In the genomic region with DNA sequence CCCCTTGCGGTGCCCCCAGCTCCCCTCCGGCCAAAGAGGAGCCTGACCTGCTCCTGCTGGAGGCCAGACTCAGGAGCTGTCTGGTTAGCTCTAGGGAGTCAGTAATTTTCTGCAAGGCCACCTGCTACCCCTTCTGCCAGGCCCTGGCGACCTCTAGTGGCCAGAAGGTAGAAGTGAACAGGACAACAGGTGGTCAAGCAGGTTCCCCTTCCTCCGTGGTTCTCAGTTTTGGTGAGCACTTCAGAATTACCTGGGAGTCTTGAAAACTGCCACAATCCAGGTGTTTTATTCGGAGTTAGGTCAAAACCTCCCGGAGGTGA, we compare ENCODE assay signal across 9 mouse cellular contexts. TPM values are rescaled to one million over a fixed set of nuclear protein-coding genes. Genes with fewer than 3 reads are reported as not detected.
A peak's percentile ranks its signal among the peaks of the same experiment; 100 is the strongest.
DNase-seq lines count a peak whose midpoint lies in the region; ATAC-seq and TF ChIP-seq lines count a peak whose summit lies in the region.
"Had no signal": no experiment of that assay in that cellular context is flagged by ENCODE, and none has a peak within 500 bp of the region (broad histone marks: within the 10 kb centered on the region; RNA-seq: fewer than 3 reads in every experiment).

No protein-coding gene starts in this region.

- no peak for TF ChIP-seq POLR2A in lung, adult 2 months (IDR thresholded peaks at IDR 0.05; ENCODE audit: borderline replicate concordance, extremely low read depth, low read depth, low read length)

- no peak overlapping the region for H3K27ac ChIP-seq in heart, postnatal 0 days (ENCODE audit: low read depth)
- H3K27ac ChIP-seq: limb, embryonic 15.5 days had no signal

- no peak overlapping the region for H3K9ac ChIP-seq in heart, postnatal 0 days (replicated peaks; ENCODE audit: low read depth, low read length)
- H3K9ac ChIP-seq: limb, embryonic 15.5 days had no signal

- TF ChIP-seq EP300 in heart, postnatal 0 days (IDR thresholded peaks at IDR 0.05; ENCODE audit: low read depth) = peak; percentile 20; the same call in 1 of the 2 replicates

- TF ChIP-seq CTCF in heart, postnatal 0 days (IDR thresholded peaks at IDR 0.05; ENCODE audit: low read depth) = peak; percentile 93
- peak; percentile 97 for TF ChIP-seq CTCF in lung, adult 2 months (IDR thresholded peaks at IDR 0.05; ENCODE audit: insufficient read depth, low read length)

- ATAC-seq in heart, postnatal 0 days (ENCODE audit: insufficient read depth, low read depth) = peak; percentile 88

- no peaks in the 10 kb centered on the region for H3K9me3 ChIP-seq in heart, postnatal 0 days (replicated peaks; ENCODE audit: control insufficient read depth, low read length)
- H3K9me3 ChIP-seq: limb, embryonic 15.5 days had no signal

- no peaks in the 10 kb centered on the region; the same call in 1 of the 2 replicates for H3K27me3 ChIP-seq in heart, postnatal 0 days (ENCODE audit: control insufficient read depth, insufficient read depth, low read length)

- H3K4me2 ChIP-seq in heart, postnatal 0 days (ENCODE audit: low read depth, low read length) = no peak overlapping the region
- H3K4me2 ChIP-seq: limb, embryonic 15.5 days had no signal

- H3K4me1 ChIP-seq in heart, postnatal 0 days (ENCODE audit: control insufficient read depth, insufficient read depth) = no peaks in the 10 kb centered on the region
- no peaks in the 10 kb centered on the region for H3K4me1 ChIP-seq in lung, adult 2 months (ENCODE audit: control insufficient read depth, insufficient read depth, low read length)
- H3K4me1 ChIP-seq: limb, embryonic 15.5 days had no signal

- peak; percentile 88 for DNase-seq in ES-CJ7 (ENCODE audit: low read depth, low spot score)
- peak; percentile 82 for DNase-seq in brain, adult 2 months (ENCODE audit: low read depth, low spot score)
- peak; percentile 13 for DNase-seq in fibroblast of lung, adult 2 months (ENCODE audit: low read depth)
- peak; percentile 86 for DNase-seq in heart, postnatal 0 days (ENCODE audit: low spot score)
- peak; percentile 75 for DNase-seq in layer of hippocampus, adult 11-12 months (ENCODE audit: low spot score)
- peak; percentile 69 for DNase-seq in lung, adult 2 months
- DNase-seq in retina, embryonic 14.5 days (ENCODE audit: low spot score) = peak; percentile 84
- DNase-seq in urinary bladder, postnatal 14 days (ENCODE audit: low spot score) = peak; percentile 80

- no peaks in the 10 kb centered on the region for H3K36me3 ChIP-seq in heart, postnatal 0 days (replicated peaks; ENCODE audit: control insufficient read depth, insufficient read depth, low read length)
- H3K36me3 ChIP-seq: limb, embryonic 15.5 days had no signal

- WGBS in heart, postnatal 0 days = 2% methylated on average over 6 of the region's 6 CpGs
- WGBS in lung, adult 2 months = 3% methylated on average over 6 of the region's 6 CpGs

- H3K4me3 ChIP-seq in heart, postnatal 0 days (ENCODE audit: low read depth, low read length) = no peak overlapping the region
- H3K4me3 ChIP-seq in lung, adult 2 months (replicated peaks; ENCODE audit: extremely low read depth, low read depth, low read length) = no peak overlapping the region
- H3K4me3 ChIP-seq: limb, embryonic 15.5 days had no signal

RNA-seq across cellular contexts. Expression of a gene that starts 24.5 kb away (rescaled TPM):
- 54.7 and 65.0 TPM in 2 replicates for total RNA-seq in heart, postnatal 0 days (2014; rRNA removed; ENCODE audit: low replicate concordance)
- polyA plus RNA-seq in heart, postnatal 0 days (2015; fragmentation: Nextera tagmentation; extraction: Ambion mirVana) = 1.8 and 5.0 TPM in 2 replicates
- polyA plus RNA-seq in lung, adult 2 months (2012; rRNA removed) = 16.0 and 44.4 TPM in 2 replicates

RNA-seq across cellular contexts. Expression of a gene that starts 50.4 kb away (rescaled TPM):
- total RNA-seq in heart, postnatal 0 days (2014; rRNA removed; ENCODE audit: low replicate concordance) = 1.9 and 3.2 TPM in 2 replicates
- polyA plus RNA-seq in heart, postnatal 0 days (2015; fragmentation: Nextera tagmentation; extraction: Ambion mirVana) = 0.11 and 0.54 TPM in 2 replicates
- 0.21 and 0.36 TPM in 2 replicates for polyA plus RNA-seq in lung, adult 2 months (2012; rRNA removed)

Comparison
In these comparisons a context has a peak if more than half of its experiments do, and no peak if none do; other contexts are left out.
1. DNase-seq: peak in every context shown above with its lines; median percentile 88 in ES-CJ7; 86 in heart, postnatal 0 days; 84 in retina, embryonic 14.5 days; 82 in brain, adult 2 months; 80 in urinary bladder, postnatal 14 days; 75 in layer of hippocampus, adult 11-12 months; 69 in lung, adult 2 months; 13 in fibroblast of lung, adult 2 months.